Mouse (Mus musculus) urinary bladder, postnatal 25 days (tissue): ENCODE data around the gene Wdr91.

Experiments
- DNase-seq: peaks from one replicate; pipeline ENCODE4 v3.0.0; 2022; ENCODE audit warnings: low spot score

Gene Wdr91

DNA sequence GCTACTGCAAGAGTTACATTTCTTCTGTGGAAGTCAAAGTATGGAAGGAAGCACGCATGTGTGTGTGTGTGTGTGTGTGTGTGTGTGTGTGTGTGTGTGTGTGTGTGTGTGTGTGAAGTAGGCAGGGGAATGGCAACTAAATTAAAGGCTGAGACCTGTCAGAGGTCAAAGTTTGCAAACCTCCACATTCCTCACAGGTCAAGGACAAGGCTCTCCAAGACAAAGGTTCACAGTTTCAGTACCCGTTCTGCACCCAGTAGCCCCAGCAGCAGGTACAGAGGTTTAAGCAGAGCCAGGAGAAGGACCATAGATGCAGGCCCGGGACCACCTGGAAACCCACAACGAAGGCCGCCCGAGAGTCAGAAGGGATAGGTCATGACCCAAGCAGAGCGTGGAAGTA, 8.5 kb upstream of the Wdr91 start:
- no peak for DNase-seq

DNA sequence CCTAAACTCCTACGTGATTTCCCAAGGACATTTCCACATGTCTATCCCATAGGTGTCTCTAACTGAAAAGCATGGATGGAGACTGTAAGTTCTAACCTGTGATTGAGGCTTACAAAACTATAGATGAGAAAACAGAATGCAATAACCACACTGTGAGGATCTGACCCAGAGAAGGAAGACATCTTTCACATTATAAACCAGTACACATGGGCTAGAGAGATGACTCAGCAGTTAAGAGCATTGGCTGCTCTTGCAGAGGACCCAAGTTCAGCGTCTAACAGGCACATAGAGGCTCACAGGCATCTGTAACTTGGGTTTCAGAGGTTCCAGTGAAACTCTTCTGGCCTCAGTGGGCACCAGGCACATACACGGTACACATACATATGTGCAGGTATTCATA, 3.8 kb upstream of the Wdr91 start:
- DNase-seq = no peak

DNA sequence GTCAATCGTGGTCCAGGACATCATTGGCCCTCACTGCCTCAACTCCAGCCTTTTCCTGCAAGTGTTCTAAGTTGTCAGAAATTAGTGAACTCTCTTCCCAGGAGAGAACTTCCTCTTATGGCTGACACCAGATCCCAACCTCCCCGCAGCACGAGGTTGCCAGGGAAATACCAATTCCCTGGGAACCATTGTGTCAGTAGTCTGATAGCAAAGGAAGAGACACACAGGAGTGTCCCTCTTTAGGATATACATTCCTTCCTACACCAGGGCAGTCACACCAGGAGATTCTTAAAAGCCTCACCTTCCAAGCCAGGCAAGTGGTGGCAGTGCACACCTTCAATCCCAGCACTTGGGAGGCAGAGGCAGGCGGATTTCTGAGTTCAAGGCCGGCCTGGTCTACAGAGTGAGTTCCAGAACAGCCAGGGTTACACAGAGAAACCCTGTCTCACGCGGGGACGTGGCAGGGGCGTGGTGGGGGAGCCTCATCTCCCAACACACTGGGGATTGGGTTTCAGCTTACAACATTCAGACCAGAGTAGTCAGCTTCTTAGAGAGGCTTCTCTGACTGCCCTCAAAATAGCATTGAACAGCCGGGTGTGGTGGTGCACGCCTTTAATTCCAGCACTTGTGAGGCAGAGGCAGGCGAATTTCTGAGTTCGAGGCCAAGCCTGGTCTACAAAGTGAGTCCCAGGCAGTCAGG, 2.8 kb upstream of the Wdr91 start:
- no peak for DNase-seq

DNA sequence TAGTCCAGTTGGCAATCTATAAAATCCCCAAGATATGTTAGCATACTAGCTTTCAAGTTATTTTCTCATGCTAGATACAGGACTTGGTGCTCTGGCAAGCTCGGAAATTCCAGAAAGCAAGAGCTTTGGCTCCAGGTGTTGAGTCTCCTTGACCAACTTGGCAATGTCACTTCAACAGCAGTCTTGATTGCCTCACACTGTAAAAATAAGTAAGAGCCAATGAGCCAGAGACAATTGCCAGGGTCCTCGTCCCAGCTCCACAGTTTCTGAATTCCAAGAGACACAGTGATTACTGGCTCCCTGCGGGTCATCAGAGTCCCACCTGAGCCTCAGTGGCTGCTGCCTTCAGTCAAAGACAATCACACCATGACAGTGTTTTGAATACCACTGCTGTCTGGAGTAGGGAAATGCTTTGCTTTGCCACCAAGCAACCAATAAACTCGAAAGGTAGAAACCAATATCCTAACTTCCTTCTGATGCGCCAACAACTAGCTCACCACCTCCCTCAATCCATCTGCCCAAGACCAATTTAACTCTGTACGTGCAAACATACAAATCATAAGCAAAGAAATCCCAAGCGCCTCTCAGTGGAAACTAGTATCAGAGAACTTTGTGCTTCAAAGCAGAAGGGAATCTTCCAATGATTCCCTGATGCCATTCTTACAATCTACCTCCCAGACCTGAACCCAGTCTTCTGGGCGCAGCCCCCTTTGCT, 888 bp downstream of the Wdr91 start:
- no peak for DNase-seq

DNA sequence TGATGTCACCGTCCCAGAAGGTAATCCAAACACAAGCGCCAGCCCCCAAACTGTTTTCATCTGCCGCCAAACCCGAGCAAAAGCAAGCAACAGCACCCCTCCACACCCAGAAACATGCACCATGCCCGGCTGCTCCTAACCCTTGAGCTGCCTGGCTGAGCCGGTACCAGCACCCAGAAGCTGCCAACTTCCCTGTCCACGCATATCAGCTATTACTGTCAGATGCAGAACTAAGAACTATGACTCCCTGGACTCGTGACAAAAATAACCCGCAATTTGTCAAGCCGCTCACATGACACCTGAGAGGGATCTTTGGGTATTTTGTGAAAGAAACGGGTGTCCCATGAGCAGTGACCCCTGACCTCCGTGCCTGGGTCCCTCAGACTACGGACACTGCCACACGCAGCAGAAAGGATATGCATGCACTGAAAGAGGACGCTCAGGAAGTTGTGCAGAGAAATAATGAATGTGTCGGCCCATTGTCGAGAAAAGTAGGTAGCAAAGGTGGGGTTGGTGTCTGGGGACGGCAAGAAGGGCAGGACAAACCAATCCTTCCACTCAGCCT, 2.9 kb downstream of the Wdr91 start:
- DNase-seq = no peak

DNA sequence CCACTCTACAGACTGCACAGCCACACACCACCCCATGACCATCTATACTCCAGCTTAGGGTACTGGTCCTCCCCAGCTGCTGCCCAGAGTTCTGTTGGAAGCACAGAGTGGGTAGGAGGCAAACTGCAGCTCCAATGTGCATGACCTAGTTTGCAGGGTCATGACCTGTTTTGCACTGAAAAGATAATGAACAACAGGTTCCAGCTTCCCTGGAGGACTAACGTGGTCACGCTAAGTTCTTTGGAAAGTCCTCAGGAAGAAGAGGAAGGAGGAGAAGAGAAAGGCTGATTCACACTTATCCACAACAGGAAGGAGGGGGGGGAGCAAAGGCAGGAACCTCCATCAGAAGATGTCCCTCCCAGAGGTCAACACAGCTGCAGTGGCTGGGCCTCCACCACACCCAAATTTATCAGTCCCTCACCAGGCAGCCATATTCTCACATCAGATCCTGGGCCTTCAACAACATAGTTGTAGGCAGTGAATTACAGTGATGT, 3.5 kb downstream of the Wdr91 start:
- no peak for DNase-seq

DNA sequence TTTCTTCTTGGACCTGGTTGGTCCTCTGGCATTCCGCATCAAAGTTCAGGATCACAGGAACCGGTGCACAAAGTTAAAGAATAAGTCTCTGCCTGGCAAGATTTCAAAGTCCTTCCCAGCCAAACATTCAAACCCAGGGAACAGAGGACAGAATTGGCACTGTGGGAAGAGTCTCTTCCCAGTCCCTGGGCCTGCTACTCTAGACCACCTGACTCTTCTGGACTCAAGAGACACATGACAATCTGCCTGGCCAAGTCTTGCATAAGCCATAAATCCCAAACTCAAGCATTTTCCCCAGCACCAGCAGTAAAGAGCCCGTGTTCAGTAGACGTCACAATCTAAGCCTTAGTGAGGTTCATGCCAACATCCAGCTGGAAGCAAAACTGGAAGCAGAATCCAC, 4.0 kb downstream of the Wdr91 start:
- DNase-seq = no peak

DNA sequence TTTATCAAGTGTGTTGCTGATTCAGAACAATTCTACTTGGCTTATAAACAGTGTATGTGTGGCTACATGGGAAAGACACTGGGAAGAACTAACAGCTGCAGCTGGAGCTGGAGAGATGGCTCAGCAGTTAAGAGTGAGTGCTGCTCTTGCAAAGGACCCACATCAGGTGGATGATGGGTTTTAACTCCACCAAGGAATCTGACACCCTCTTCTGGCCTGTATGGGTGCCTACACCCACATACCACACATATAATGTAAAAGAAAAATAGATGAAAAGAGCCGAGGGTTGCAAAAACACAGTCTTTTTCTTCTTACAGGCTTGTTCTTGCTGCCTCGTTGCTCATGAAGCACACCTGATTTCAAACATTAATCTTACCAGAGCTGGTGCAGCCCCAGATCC, 4.6 kb downstream of the Wdr91 start:
- no peak for DNase-seq

DNA sequence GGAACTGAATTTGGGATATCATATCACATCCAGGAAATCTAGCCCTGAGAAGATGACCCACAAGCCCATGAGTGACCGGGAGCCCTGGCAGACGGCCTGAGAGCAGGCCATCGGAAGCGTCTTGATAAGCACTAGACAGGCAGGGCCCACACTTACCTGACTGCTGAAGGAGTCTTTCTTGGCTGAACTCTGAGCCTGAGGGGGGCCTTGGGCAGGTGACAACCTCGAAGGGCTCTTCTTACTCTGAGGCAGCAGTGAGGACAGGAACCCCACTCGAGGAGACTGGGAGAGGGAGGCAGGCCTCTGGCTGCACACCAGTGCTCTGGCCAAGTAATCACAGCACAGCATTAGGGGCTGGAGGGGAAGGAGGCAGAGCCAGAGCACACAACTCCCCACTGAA, 6.3 kb downstream of the Wdr91 start:
- DNase-seq = no peak

DNA sequence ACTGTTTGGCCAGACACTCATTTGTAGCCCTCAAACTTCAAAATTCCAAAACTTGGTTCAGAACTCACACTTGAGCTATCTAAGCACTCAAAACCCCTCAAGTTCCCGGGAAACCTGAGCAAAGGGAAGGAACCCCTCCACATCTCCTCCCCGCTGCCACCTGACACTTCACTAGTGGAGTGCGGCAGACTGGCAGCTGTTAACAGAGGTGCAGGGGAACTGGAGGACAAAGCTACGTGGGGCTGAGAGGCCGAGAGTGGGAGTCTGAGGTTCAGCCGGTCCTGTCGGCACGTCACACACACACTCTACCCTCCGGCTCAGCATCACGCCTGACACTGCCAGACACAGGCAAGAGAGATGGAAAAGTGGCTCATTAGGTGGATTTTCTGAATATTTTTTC, 6.8 kb downstream of the Wdr91 start:
- no peak for DNase-seq

DNA sequence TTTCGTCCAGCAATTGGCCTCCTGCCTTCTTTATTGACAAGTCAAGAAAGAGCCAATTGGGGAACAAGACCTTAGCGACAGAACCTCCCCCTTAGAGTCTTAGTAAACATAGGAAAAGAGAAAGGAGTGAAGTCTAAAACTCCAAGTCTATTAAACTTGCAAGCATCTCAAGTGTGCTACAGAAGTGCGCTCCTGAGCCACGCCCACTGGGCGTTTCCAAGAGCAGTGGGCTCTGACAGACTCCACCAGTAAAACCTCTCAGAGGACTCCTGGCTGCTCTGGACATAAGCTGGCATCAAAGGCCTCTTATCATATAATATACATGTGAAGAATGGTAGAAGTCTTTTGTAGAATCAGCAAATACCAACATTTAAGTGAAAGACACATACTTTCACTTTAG, 7.2 kb downstream of the Wdr91 start:
- no peak for DNase-seq

DNA sequence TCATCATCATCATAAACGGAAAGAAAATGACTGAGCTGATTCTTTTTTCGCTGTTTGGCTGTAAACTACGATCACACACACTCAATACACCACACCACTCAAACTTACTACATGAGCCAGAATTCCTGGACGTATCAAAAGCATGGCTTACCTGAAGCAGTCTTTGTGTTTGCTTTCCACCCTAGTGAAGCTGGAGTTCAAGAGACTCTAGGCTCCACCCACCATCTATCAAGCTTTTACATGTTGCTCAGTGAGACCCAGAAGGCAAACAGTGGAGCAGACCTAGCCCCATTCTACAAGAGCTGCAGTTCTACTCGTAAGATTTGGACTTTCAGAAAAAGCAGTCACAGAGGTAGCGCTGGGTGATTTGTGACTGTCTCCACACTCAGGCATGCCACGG, 8.1 kb downstream of the Wdr91 start:
- DNase-seq = no peak

DNA sequence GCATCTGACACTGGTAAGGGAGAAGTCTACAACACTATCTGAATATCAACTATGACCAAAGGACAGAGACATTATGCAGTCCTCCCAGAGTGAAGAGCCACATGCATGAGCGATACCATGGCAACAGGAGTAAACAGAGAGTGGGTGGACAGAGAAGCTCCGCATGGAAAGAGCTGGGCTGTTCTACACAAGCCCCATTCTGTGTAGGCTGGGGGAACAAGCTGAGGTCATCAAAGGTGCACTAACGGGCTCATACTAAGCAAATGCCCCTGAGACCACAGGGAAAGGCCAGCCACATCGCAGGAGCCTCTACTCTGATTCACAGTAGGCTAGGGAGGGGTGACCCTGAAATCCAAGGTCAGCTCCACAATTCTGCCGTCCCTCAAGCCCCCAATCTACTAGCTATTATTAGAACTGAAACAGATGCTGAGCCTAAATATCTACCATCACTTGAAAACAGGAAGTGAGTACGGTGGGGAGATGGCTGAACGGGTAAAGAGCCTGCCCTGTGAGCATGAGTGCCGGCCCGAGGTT, 8.7 kb downstream of the Wdr91 start:
- DNase-seq = no peak

DNA sequence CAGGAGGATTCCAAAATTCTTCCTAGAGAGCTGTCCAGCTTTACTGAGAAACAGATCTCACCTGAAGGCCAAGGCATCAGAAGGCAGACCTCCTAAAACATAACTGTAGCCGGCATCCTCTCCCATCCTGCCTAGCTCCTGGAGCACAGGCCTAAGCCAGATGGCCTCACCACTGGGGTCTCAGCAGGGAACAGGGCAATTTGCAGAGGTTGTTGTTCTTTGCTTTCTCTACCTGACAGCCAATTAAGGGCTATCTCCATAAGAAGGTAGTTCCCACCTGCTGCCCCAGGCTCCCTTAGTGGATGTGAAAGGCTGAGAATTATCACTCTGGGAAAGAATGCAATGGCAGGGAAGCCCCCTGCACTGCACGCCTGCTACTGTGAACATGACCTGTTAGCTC, 9.7 kb downstream of the Wdr91 start:
- DNase-seq = no peak

DNA sequence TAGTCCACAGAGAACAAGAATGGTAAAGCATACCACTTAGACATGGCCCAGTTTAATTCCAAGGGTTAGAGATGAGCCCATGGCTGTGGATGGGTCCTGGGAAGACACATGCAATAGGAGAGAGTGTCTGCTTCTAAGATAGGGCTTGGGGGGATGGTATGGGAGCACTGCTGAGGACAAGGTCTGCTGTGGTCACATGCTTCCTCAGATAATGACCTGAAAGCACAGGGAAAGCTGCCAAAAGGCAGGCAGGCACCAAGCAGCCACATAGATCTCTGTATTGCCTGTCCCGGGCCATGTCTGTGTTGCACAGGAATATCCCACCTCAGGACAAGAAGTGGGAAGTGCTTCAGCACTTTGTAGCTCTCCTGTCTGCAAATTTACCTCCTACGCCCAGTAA, 11.5 kb downstream of the Wdr91 start:
- DNase-seq = no peak

DNA sequence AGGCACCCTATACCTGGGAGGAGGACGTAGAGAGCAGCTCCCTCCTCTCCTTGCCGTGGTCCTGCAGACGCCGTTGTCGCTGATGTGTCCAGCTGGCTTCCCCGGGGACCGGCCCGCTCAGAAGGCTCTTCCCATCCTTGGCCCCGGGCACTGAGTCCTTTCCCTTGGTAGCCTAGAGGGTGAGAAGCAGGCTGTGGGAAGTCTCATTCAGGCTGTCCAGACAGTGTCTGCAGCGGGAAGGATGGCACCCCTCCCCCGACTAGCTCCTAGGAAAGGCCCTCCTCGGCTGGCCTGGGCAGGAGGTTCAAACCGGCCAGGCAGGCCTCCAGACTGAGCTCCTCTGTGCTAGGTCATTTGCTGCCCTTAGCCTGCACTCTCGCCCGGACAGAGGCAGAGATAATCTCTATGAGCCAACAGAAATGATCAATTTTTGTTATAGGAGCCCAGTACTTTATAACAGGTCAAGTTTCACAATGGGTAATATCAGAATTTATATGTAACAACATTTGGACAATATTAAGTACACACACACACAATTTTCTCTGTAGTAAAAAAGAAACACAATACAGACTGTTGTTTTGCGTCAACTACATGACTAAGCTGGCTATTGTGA, 14.4 kb downstream of the Wdr91 start:
- DNase-seq = no peak

DNA sequence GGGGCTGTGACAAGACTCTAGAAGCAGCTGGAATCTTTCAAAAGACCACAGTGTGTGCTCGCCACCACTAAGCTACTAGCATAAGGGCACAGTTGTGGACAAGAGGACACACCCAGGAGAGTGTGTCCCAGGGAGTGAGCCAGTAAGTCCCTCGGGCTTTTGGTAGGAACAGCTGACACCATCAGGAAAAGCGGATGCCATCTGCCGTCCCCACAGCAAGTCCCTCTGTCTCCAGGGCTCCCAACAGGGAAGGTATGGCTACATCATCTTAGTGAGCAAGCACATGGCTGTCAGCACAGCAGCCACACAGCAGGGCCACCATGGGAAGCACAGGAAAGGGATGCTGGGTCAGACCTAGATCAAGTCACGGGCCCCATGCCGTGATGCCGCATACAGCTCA, 15.1 kb downstream of the Wdr91 start:
- DNase-seq = no peak

DNA sequence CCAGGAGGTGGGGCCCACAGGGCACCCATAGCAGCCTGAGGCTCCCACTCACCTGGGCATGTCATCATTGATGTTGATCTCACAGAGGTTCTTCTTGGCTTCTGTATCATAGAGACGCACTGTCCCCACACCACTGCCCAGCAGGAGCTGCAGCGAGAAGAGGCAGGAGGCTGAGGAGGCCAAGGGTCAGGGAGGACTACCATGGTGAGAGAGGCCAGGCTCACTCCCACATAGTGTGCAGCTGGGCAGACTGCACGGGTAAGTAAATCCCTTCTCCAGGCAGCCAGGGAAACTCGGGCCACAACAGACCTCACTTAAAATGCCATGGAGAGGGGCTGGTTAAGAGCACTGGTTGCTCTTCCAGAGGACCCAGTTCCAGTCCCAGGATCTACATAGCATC, 21.5 kb downstream of the Wdr91 start:
- DNase-seq = no peak

DNA sequence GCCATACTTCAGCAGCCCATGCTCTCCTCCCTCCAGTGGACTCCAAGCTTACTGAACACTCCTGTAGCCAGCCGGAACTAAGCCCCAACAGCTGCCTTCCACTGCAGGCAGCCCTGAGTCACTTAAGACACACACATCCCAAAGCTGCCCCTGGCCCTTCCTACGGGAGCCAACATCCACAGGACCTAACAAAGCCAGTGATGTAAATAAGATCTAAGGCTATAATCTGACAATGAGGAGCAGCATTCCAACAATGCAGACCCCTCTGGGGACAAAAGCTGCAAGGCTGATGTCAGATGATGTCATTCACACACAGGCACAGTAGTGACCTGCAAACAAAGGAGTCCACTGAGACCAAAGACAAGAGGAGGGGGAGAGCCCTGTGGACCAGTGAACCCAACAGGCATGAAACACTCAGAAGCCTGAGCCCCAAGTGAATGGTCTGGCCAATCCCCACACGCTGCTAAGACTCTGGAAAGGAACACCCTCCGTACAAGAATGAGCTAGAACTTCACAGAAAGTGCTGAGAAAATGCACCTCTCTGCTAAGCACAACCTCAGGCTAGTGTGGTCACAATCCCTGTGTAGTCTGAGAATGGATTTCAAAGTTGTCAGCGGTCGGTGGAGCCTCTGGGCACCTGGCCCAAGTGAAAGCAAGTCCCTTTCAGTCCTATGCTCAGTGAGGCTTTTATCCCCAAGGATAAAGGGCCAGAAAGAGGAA, 23.4 kb downstream of the Wdr91 start:
- DNase-seq = no peak

DNA sequence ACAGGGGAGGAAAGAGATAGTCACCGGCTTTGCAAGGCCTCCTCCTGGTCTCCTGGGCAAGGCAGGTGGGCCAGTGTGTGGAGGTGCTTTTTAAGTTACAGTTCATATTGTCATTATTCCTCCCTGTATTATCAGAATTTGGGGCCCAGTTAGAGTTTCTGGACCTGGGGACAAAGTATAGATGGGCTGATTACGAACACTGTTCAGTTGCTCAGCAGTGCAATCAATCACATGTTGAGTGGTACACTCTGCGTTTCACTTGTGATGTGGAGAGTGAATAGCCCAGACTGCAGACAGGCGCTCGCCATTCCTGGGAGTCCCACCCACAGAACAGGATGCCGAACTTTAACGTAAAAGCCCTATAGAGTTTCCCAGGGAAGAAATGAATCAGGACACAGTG, 26.0 kb downstream of the Wdr91 start:
- no peak for DNase-seq

DNA sequence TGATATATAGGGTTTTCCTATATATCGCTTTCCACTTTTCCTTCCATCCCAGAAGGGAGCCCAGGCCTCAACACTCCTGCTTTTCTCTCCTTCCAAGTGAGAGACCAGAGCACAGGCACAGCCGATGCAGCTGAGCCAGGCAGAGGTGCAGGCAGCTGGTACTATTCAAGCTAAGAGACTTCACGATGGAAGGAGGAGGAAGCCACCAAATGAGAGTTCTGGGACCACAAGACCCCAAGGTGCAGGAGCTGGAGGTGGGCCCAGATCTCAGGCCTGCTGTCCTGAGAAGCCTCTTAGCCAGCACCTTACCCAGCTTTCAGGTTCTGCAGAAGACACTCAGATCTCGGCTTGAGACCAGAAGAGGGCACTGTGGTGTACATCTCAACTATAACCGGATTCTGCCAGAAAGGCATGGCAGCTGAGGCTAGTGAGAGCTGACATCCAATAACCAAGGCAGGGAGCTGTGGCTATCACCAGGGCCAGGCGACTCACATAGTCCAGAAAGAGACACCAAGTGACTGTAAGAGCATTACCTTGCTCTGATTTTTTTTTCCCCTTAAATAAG, 30.7 kb downstream of the Wdr91 start:
- no peak for DNase-seq
